10 mouse cellular contexts compared by ENCODE assay signal in genomic region chr19:3774159-3774558, GRCm38 (mm10). TPM values are rescaled to one million over a fixed set of nuclear protein-coding genes. Genes with fewer than 3 reads are reported as not detected.
A peak's percentile ranks its signal among the peaks of the same experiment; 100 is the strongest.
DNase-seq lines count a peak whose midpoint lies in the region; ATAC-seq and TF ChIP-seq lines count a peak whose summit lies in the region.
"Had no signal": no experiment of that assay in that cellular context is flagged by ENCODE, and none has a peak within 500 bp of the region (broad histone marks: within the 10 kb centered on the region; RNA-seq: fewer than 3 reads in every experiment).

No protein-coding gene starts in this region.

- ATAC-seq in forebrain, embryonic 15.5 days (replicated peaks): no peak

- no peaks in the 10 kb centered on the region for H3K27me3 ChIP-seq in ES-Bruce4 (ENCODE audit: control insufficient read depth, insufficient read depth, low read length, poor library complexity, severe bottlenecking)
- H3K27me3 ChIP-seq in forebrain, embryonic 15.5 days: no peaks in the 10 kb centered on the region
- H3K27me3 ChIP-seq: hindbrain, embryonic 13.5 days had no signal

- no peaks in the 10 kb centered on the region for H3K9me3 ChIP-seq in ES-Bruce4 (replicated peaks; ENCODE audit: control insufficient read depth, insufficient read depth, low read length, poor library complexity, severe bottlenecking)
- no peaks in the 10 kb centered on the region for H3K9me3 ChIP-seq in forebrain, embryonic 15.5 days
- H3K9me3 ChIP-seq: hindbrain, embryonic 13.5 days had no signal

- intact Hi-C loops in left cerebral cortex, postnatal 10 days (cut with DNase I): no loop called here

- TF ChIP-seq CTCF in ES-Bruce4 (IDR thresholded peaks at IDR 0.05; ENCODE audit: low read depth, low read length): peak; percentile 44

- TF ChIP-seq POLR2A in ES-Bruce4 (IDR thresholded peaks at IDR 0.05; ENCODE audit: insufficient read depth, low read length): no peak

- H3K27ac ChIP-seq in ES-Bruce4 (ENCODE audit: insufficient read depth, low read length): no peak overlapping the region
- no peak overlapping the region for H3K27ac ChIP-seq in forebrain, embryonic 15.5 days (replicated peaks)
- H3K27ac ChIP-seq: hindbrain, embryonic 13.5 days had no signal

- H3K4me2 ChIP-seq in forebrain, embryonic 15.5 days (replicated peaks): no peak overlapping the region
- H3K4me2 ChIP-seq: hindbrain, embryonic 13.5 days had no signal

- DNase-seq in kidney, postnatal 36 days: peak; percentile 28 to 41
- no peak for DNase-seq in kidney, adult 9 months
- peak; percentile 54 for DNase-seq in adrenal gland, postnatal 10 days
- DNase-seq in naive thymus-derived CD4-positive, alpha-beta T cell, adult 2 months (ENCODE audit: low read depth): peak; percentile 48
- no peak for DNase-seq in right cerebral cortex, postnatal 25 days
- no peak for DNase-seq in left cerebral cortex, postnatal 10 days (ENCODE audit: extremely low spot score in 1 of 2, low spot score in 2 of 2)
- DNase-seq: layer of hippocampus, postnatal 36 days had no signal

- no peak overlapping the region for H3K9ac ChIP-seq in ES-Bruce4 (ENCODE audit: low read depth, poor library complexity, severe bottlenecking)
- H3K9ac ChIP-seq in forebrain, embryonic 15.5 days (replicated peaks): no peak overlapping the region
- H3K9ac ChIP-seq: hindbrain, embryonic 13.5 days had no signal

- WGBS in forebrain, embryonic 15.5 days: 57% methylated on average over 2 of the region's 2 CpGs

- no peak overlapping the region for H3K4me3 ChIP-seq in ES-Bruce4 (ENCODE audit: low read depth, low read length)
- H3K4me3 ChIP-seq in forebrain, embryonic 15.5 days: no peak overlapping the region
- H3K4me3 ChIP-seq: hindbrain, embryonic 13.5 days had no signal

- no peaks in the 10 kb centered on the region for H3K4me1 ChIP-seq in ES-Bruce4 (ENCODE audit: control insufficient read depth, insufficient read depth, low read length)
- peaks cover 18% of the 10 kb centered on the region for H3K4me1 ChIP-seq in forebrain, embryonic 15.5 days

- no peaks in the 10 kb centered on the region for H3K36me3 ChIP-seq in ES-Bruce4 (ENCODE audit: control insufficient read depth, insufficient read depth, low read length, poor library complexity, severe bottlenecking)
- H3K36me3 ChIP-seq in forebrain, embryonic 15.5 days: 0 out of 2 replicates have a peak, but pooled peaks cover 8% of the 10 kb centered on the region
- H3K36me3 ChIP-seq: hindbrain, embryonic 13.5 days had no signal

- TF ChIP-seq EP300 in ES-Bruce4 (IDR thresholded peaks at IDR 0.05; ENCODE audit: insufficient read depth, low read depth, low read length): no peak

RNA-seq across cellular contexts. Expression of gene Kmt5b, which starts 6.9 kb away (rescaled TPM):
- 34.6 and 39.4 TPM in 2 replicates for polyA plus RNA-seq in ES-Bruce4 (2011; ENCODE audit: insufficient read depth, insufficient read length, low read depth, missing spikeins)
- 10 to 100 TPM; 42.2 to 55.8 TPM for total RNA-seq in adrenal gland, postnatal 10 days (2021)
- total RNA-seq in left cerebral cortex, postnatal 10 days (2021): 10 to 100 TPM; 56.2 to 62.9 TPM
- 52.3 and 62.9 TPM in 2 replicates for polyA plus RNA-seq in forebrain, embryonic 15.5 days (2015; fragmentation: Nextera tagmentation; extraction: Ambion mirVana)

Comparison
In these comparisons a context has a peak if more than half of its experiments do, and no peak if none do; other contexts are left out.
1. DNase-seq: peak in kidney, postnatal 36 days (2 of 2), adrenal gland, postnatal 10 days (single experiment) and naive thymus-derived CD4-positive, alpha-beta T cell, adult 2 months (single experiment); none in kidney, adult 9 months (single experiment), right cerebral cortex, postnatal 25 days (single experiment) and left cerebral cortex, postnatal 10 days (0 of 2).